Mouse (Mus musculus): ENCODE data around the gene Sirt7. TPM values are rescaled to one million over a fixed set of nuclear protein-coding genes. Genes with fewer than 3 reads are reported as not detected.

The Sirt7 gene
- total RNA-seq, 1 experiment = 29.4 TPM

- H3K4me1 ChIP-seq (ENCODE audit: control insufficient read depth in 2 of 2, insufficient read depth in 2 of 2, low read length in 2 of 2, poor library complexity in 1 of 2) = peaks cover 0 to 21% of the 10 kb centered on the region in 2 experiments; a peak in 1 of 4 replicates
- in situ Hi-C loops (cut with MboI; ENCODE audit: low sequenced_read_pairs in 2 of 2, unreplicated experiment in 2 of 2) = no loop called here
- H3K4me3 ChIP-seq (ENCODE audit: insufficient read depth in 1 of 2, low read depth in 1 of 2, low read length in 2 of 2, poor library complexity in 1 of 2, severe bottlenecking in 1 of 2) = peak within 1 kb of the TSS; percentile 72 to 82
- DNase-seq (ENCODE audit: low read depth, low spot score) = peak; percentile 87
- TF ChIP-seq HCFC1 (IDR thresholded peaks at IDR 0.05; ENCODE audit: borderline replicate concordance, insufficient read depth, low read length) = peak; percentile 37; the same call in 1 of the 2 replicates
- TF ChIP-seq MAFK (IDR thresholded peaks at IDR 0.05; ENCODE audit: insufficient read depth, low read depth, low read length) = no peak
- no peak for TF ChIP-seq ZC3H11A (IDR thresholded peaks at IDR 0.05; ENCODE audit: borderline replicate concordance, low read depth, low read length)
- TF ChIP-seq ZNF384 (IDR thresholded peaks at IDR 0.05; ENCODE audit: low read depth, low read length) = no peak
- 0 out of 2 replicates have a peak, but pooled peaks have one; percentile 47 for TF ChIP-seq CHD2 (IDR thresholded peaks at IDR 0.05; ENCODE audit: low read depth, low read length)
- H3K9me3 ChIP-seq (ENCODE audit: control insufficient read depth, insufficient read depth, low read depth, low read length) = no peaks in the 10 kb centered on the region
- H3K27ac ChIP-seq (ENCODE audit: insufficient read depth, low read depth, low read length, poor library complexity, severe bottlenecking) = no peak within 1 kb of the TSS; the same call in 1 of the 2 replicates
- H3K9ac ChIP-seq (ENCODE audit: insufficient read depth, low read depth, low read length, poor library complexity, severe bottlenecking) = peak within 1 kb of the TSS; percentile 81
- H3K36me3 ChIP-seq (ENCODE audit: control insufficient read depth, insufficient read depth, low read length, poor library complexity, severe bottlenecking) = peaks cover 3% of the 10 kb centered on the region; the same call in 1 of the 2 replicates
Measured at GRCm38 (mm10) chr11:120643601-120643987, 18.6 kb upstream of the Sirt7 start, which contains the start of gene Pycr1. Pycr1 (minus strand) TSS chr11:120643769.

- Histone ChIP-seq H3K36me3 (ENCODE audit: control insufficient read depth, insufficient read depth, low read length, poor library complexity, severe bottlenecking) (peaks cover 3% of the 10 kb centered on the region; the same call in 1 of the 2 replicates), H3K4me3 (ENCODE audit: insufficient read depth in 1 of 2, low read depth in 1 of 2, low read length in 2 of 2, poor library complexity in 1 of 2, severe bottlenecking in 1 of 2) (peak overlapping the region; percentile 72 to 82), H3K27ac (ENCODE audit: insufficient read depth, low read depth, low read length, poor library complexity, severe bottlenecking) (no peak overlapping the region; the same call in 1 of the 2 replicates), H3K9me3 (ENCODE audit: control insufficient read depth, insufficient read depth, low read depth, low read length) (no peaks in the 10 kb centered on the region), H3K9ac (ENCODE audit: insufficient read depth, low read depth, low read length, poor library complexity, severe bottlenecking) (peak overlapping the region; percentile 81), H3K4me1 (ENCODE audit: control insufficient read depth in 2 of 2, insufficient read depth in 2 of 2, low read length in 2 of 2, poor library complexity in 1 of 2) (peaks cover 0 to 20% of the 10 kb centered on the region in 2 experiments; a peak in 1 of 4 replicates)
- no peak for TF ChIP-seq ZNF384 (IDR thresholded peaks at IDR 0.05; ENCODE audit: low read depth, low read length)
- no peak for TF ChIP-seq CHD2 (IDR thresholded peaks at IDR 0.05; ENCODE audit: low read depth, low read length)
- no peak for TF ChIP-seq HCFC1 (IDR thresholded peaks at IDR 0.05; ENCODE audit: borderline replicate concordance, insufficient read depth, low read length)
- TF ChIP-seq MAFK (IDR thresholded peaks at IDR 0.05; ENCODE audit: insufficient read depth, low read depth, low read length) = no peak
- in situ Hi-C loops (cut with MboI; ENCODE audit: low sequenced_read_pairs in 2 of 2, unreplicated experiment in 2 of 2) = no loop called here
- no peak for DNase-seq (ENCODE audit: low read depth, low spot score)
Measured at GRCm38 (mm10) chr11:120642939-120643600, 18.0 kb upstream of the Sirt7 start.

GRCm38 (mm10) chr11:120641869-120642268 is 16.8 kb upstream of the Sirt7 start:
- Histone ChIP-seq H3K27ac (ENCODE audit: insufficient read depth, low read depth, low read length, poor library complexity, severe bottlenecking) (no peak overlapping the region), H3K9me3 (ENCODE audit: control insufficient read depth, insufficient read depth, low read depth, low read length) (no peaks in the 10 kb centered on the region), H3K9ac (ENCODE audit: insufficient read depth, low read depth, low read length, poor library complexity, severe bottlenecking) (no peak overlapping the region), H3K4me3 (ENCODE audit: insufficient read depth in 1 of 2, low read depth in 1 of 2, low read length in 2 of 2, poor library complexity in 1 of 2, severe bottlenecking in 1 of 2) (no peak overlapping the region; a peak in 1 of 4 replicates), H3K36me3 (ENCODE audit: control insufficient read depth, insufficient read depth, low read length, poor library complexity, severe bottlenecking) (peaks cover 3% of the 10 kb centered on the region; the same call in 1 of the 2 replicates), H3K4me1 (ENCODE audit: control insufficient read depth in 2 of 2, insufficient read depth in 2 of 2, low read length in 2 of 2, poor library complexity in 1 of 2) (peaks cover 0 to 16% of the 10 kb centered on the region in 2 experiments; a peak in 1 of 4 replicates)
- no peak for DNase-seq (ENCODE audit: low read depth, low spot score)
- in situ Hi-C loops (cut with MboI; ENCODE audit: low sequenced_read_pairs in 2 of 2, unreplicated experiment in 2 of 2) = no loop called here
- TF ChIP-seq CHD2 (IDR thresholded peaks at IDR 0.05; ENCODE audit: low read depth, low read length) = no peak
- TF ChIP-seq ZC3H11A (IDR thresholded peaks at IDR 0.05; ENCODE audit: borderline replicate concordance, low read depth, low read length) = no peak
- TF ChIP-seq MAFK (IDR thresholded peaks at IDR 0.05; ENCODE audit: insufficient read depth, low read depth, low read length) = no peak
- no peak for TF ChIP-seq HCFC1 (IDR thresholded peaks at IDR 0.05; ENCODE audit: borderline replicate concordance, insufficient read depth, low read length)
- TF ChIP-seq ZNF384 (IDR thresholded peaks at IDR 0.05; ENCODE audit: low read depth, low read length) = no peak

GRCm38 (mm10) chr11:120641255-120641654 is 16.2 kb upstream of the Sirt7 start:
- in situ Hi-C loops (cut with MboI; ENCODE audit: low sequenced_read_pairs in 2 of 2, unreplicated experiment in 2 of 2) = no loop called here
- H3K4me3 ChIP-seq (ENCODE audit: insufficient read depth in 1 of 2, low read depth in 1 of 2, low read length in 2 of 2, poor library complexity in 1 of 2, severe bottlenecking in 1 of 2) = peak overlapping the region in 1 of 2 experiments; percentile 9; a peak in 1 of 4 replicates
- H3K9ac ChIP-seq (ENCODE audit: insufficient read depth, low read depth, low read length, poor library complexity, severe bottlenecking) = peak overlapping the region; percentile 2; the same call in 1 of the 2 replicates
- no peak overlapping the region for H3K27ac ChIP-seq (ENCODE audit: insufficient read depth, low read depth, low read length, poor library complexity, severe bottlenecking)
- TF ChIP-seq ZNF384 (IDR thresholded peaks at IDR 0.05; ENCODE audit: low read depth, low read length) (no peak), CHD2 (IDR thresholded peaks at IDR 0.05; ENCODE audit: low read depth, low read length) (no peak), HCFC1 (IDR thresholded peaks at IDR 0.05; ENCODE audit: borderline replicate concordance, insufficient read depth, low read length) (no peak), MAFK (IDR thresholded peaks at IDR 0.05; ENCODE audit: insufficient read depth, low read depth, low read length) (no peak)
- H3K9me3 ChIP-seq (ENCODE audit: control insufficient read depth, insufficient read depth, low read depth, low read length) = no peaks in the 10 kb centered on the region
- DNase-seq (ENCODE audit: low read depth, low spot score) = no peak
- H3K36me3 ChIP-seq (ENCODE audit: control insufficient read depth, insufficient read depth, low read length, poor library complexity, severe bottlenecking) = peaks cover 3% of the 10 kb centered on the region; the same call in 1 of the 2 replicates
- H3K4me1 ChIP-seq (ENCODE audit: control insufficient read depth in 2 of 2, insufficient read depth in 2 of 2, low read length in 2 of 2, poor library complexity in 1 of 2) = peaks cover 0 to 19% of the 10 kb centered on the region in 2 experiments; a peak in 2 of 4 replicates
